Mouse (Mus musculus): ENCODE results near the gene Olfr944. TPM values are rescaled to one million over a fixed set of nuclear protein-coding genes. Genes with fewer than 3 reads are reported as not detected.

Olfr944 gene
- polyA plus RNA-seq (2015; fragmentation: Nextera tagmentation; extraction: Ambion mirVana), result not detected in 2 replicates

DNA sequence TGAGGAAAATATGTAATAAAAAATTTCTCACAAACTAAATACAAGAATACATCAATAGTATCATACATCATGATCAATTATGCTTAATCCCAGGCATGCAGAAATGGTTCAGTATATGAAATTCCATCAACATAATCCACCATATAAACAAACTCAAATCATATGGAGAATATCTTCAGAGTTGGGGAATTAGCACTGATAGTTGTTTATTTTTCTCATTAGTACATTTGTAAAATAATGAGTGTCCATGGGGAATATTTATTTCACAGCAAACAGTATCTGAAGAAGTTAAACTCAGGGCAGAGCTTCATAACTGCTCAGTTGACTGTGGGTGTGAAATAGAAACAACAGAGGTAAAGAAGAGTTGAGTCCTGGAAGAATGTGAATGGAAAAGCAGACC is at the start of gene Olfr944:
Gene Olfr944 (plus strand): TSS at position 301 of the 400 bp plus-strand sequence.
- Histone ChIP-seq H3K27ac (no peak within 1 kb of the TSS), H3K4me2 (no peak within 1 kb of the TSS), H3K9ac (no peak within 1 kb of the TSS), H3K4me1 (replicated peaks) (no peaks in the 10 kb centered on the region), H3K9me3 (no peaks in the 10 kb centered on the region), H3K4me3 (no peak within 1 kb of the TSS), H3K27me3 (no peaks in the 10 kb centered on the region), H3K36me3 (no peaks in the 10 kb centered on the region)
- no peak for ATAC-seq (ENCODE audit: low FRiP score)

DNA sequence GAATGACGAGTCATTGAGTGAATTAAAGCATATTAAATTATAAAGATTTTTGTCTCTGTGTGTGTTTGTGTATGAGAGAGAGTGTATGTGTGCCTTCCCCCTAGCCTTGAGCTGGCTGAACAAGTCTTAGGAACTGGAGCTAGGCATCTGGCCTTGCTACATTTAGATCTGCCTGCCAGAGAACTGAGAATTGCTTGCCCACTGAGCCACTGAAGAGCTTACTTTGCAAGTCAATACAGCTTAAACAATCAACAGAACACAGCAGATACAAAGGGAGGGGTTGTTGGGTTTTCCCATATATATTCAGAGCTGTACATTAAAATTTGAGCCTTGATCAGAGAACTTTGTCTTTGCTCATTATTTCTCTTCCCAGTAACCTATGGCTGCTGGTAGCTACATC is 49.3 kb upstream of the Olfr944 start:
- H3K9me3 ChIP-seq, result no peaks in the 10 kb centered on the region
- no peak for ATAC-seq (ENCODE audit: low FRiP score)
- H3K27me3 ChIP-seq, result no peaks in the 10 kb centered on the region
- H3K27ac ChIP-seq, result no peak overlapping the region
- no peak overlapping the region for H3K4me3 ChIP-seq
- no peaks in the 10 kb centered on the region for H3K4me1 ChIP-seq (replicated peaks)
- no peak overlapping the region for H3K4me2 ChIP-seq
- no peak overlapping the region for H3K9ac ChIP-seq
- 63% methylated on average over 1 of the region's 1 CpGs for WGBS
- no peaks in the 10 kb centered on the region for H3K36me3 ChIP-seq

DNA sequence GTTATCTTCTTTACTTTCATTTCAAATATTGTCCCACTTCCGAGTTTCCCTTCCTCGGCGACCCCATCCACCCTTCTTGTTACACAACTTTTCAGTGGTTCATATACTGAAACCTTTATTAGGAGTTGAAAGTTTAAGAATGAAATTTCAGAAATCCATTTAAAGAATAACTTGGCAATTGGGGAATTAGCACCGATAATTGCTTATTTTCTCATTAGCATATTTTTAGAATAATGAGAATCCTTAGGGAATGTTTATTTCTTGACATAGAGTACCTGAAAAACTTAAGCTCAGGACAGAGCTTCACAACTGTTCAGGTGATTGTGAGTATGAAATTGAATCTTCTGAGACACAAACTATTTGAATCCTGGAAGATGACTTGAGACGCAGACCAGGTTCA is 35.7 kb upstream of the Olfr944 start, which contains the start of gene Olfr943:
Gene Olfr943 (plus strand): TSS at position 301 of the 400 bp plus-strand sequence.
- 95% methylated on average over 5 of the region's 5 CpGs for WGBS

DNA sequence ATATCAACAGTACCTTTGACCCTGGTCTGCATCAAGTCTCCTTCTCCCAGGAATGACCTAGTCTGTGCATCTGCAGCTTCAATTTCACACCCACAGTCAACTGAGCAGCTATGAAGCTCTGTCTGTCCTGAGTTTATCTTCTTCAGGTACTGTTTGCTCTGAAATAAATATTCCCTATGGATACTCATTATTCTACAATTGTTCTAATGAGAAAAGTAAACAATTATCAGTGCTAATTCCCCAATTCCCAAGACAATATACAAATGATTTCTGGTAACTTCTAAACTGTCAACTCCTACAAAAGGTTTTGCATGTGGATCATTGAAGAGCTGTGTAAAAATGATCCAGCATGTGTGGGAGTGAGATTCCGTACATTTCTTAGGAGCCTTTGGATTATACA is 48.2 kb downstream of the Olfr944 start, which contains the start of gene Olfr1537:
Gene Olfr1537 (minus strand): TSS at position 101 of the 400 bp plus-strand sequence.
- no peaks in the 10 kb centered on the region for H3K4me1 ChIP-seq (replicated peaks)
- WGBS, result 90% methylated on average over 1 of the region's 1 CpGs
- H3K4me2 ChIP-seq, result no peak within 1 kb of the TSS
- ATAC-seq (ENCODE audit: low FRiP score), result no peak
- no peaks in the 10 kb centered on the region for H3K36me3 ChIP-seq
- no peaks in the 10 kb centered on the region for H3K9me3 ChIP-seq
- H3K27ac ChIP-seq, result no peak within 1 kb of the TSS
- H3K27me3 ChIP-seq, result no peaks in the 10 kb centered on the region
- no peak within 1 kb of the TSS for H3K4me3 ChIP-seq
- H3K9ac ChIP-seq, result no peak within 1 kb of the TSS

More for the DNA sequence above, 35.7 kb upstream of the Olfr944 start, which contains the start of gene Olfr943:
- no peak within 1 kb of the TSS for H3K4me2 ChIP-seq
- no peak within 1 kb of the TSS for H3K27ac ChIP-seq
- no peaks in the 10 kb centered on the region for H3K27me3 ChIP-seq
- H3K9ac ChIP-seq, result no peak within 1 kb of the TSS
- no peaks in the 10 kb centered on the region for H3K4me1 ChIP-seq (replicated peaks)
- H3K4me3 ChIP-seq, result no peak within 1 kb of the TSS
- no peaks in the 10 kb centered on the region for H3K36me3 ChIP-seq
- ATAC-seq (ENCODE audit: low FRiP score), result no peak
- no peaks in the 10 kb centered on the region for H3K9me3 ChIP-seq

Other genes starting within 250 kb of the Olfr944 start
- gene Olfr933, start 229.6 kb upstream of the Olfr944 start, polyA plus RNA-seq (2015; fragmentation: Nextera tagmentation; extraction: Ambion mirVana), result not detected in 2 replicates
- gene Olfr934, start 213.6 kb upstream of the Olfr944 start, polyA plus RNA-seq (2015; fragmentation: Nextera tagmentation; extraction: Ambion mirVana), result not detected in 2 replicates
- not detected in 2 replicates for gene Olfr935, start 202.2 kb upstream of the Olfr944 start, polyA plus RNA-seq (2015; fragmentation: Nextera tagmentation; extraction: Ambion mirVana)
- gene Olfr146, start 178.5 kb upstream of the Olfr944 start, polyA plus RNA-seq (2015; fragmentation: Nextera tagmentation; extraction: Ambion mirVana), result not detected in 2 replicates
- gene Olfr937, start 137.0 kb upstream of the Olfr944 start, polyA plus RNA-seq (2015; fragmentation: Nextera tagmentation; extraction: Ambion mirVana), result not detected in 2 replicates
- not detected in 2 replicates for gene Olfr938, start 123.0 kb upstream of the Olfr944 start, polyA plus RNA-seq (2015; fragmentation: Nextera tagmentation; extraction: Ambion mirVana)
- not detected in 2 replicates for gene Olfr27, start 73.8 kb upstream of the Olfr944 start, polyA plus RNA-seq (2015; fragmentation: Nextera tagmentation; extraction: Ambion mirVana)
- not detected in 2 replicates for gene Olfr943, start 35.6 kb upstream of the Olfr944 start, polyA plus RNA-seq (2015; fragmentation: Nextera tagmentation; extraction: Ambion mirVana)
- not detected in 2 replicates for gene Olfr1537, start 48.1 kb downstream of the Olfr944 start, polyA plus RNA-seq (2015; fragmentation: Nextera tagmentation; extraction: Ambion mirVana)
- not detected in 2 replicates for gene Olfr945, start 74.9 kb downstream of the Olfr944 start, polyA plus RNA-seq (2015; fragmentation: Nextera tagmentation; extraction: Ambion mirVana)
- gene Olfr948, start 124.1 kb downstream of the Olfr944 start, polyA plus RNA-seq (2015; fragmentation: Nextera tagmentation; extraction: Ambion mirVana), result not detected in 2 replicates
- not detected in 2 replicates for gene Olfr951, start 185.5 kb downstream of the Olfr944 start, polyA plus RNA-seq (2015; fragmentation: Nextera tagmentation; extraction: Ambion mirVana)
- not detected in 2 replicates for gene Olfr952, start 225.2 kb downstream of the Olfr944 start, polyA plus RNA-seq (2015; fragmentation: Nextera tagmentation; extraction: Ambion mirVana)

All from hindbrain, embryonic 13.5 days (tissue).